Mouse (Mus musculus) gastrocnemius, postnatal 4 days (tissue): ENCODE data around the gene Smim27. TPM values are rescaled to one million over a fixed set of nuclear protein-coding genes. Genes with fewer than 3 reads are reported as not detected.
"Not testable (repeated sequence)": the region's sequence is repeated elsewhere in the genome, so short reads cannot be mapped to it uniquely, and the experiment has no call there.

ENCODE experiments used
- DNase-seq, 2 experiments: peaks; one replicate each; pipeline ENCODE4 v3.0.0; 2021 to 2022; ENCODE audit warnings: low spot score in 2 of 2, mixed read lengths in 2 of 2
- total RNA-seq, 2 experiments: library from RNA; stranded (reverse); gene quantifications; 2 replicates each; pipeline ENCODE4 v1.2.3; 2021

The Smim27 gene
- total RNA-seq, 2 experiments from 2014 or later = 32.9 to 44.3 TPM

DNA sequence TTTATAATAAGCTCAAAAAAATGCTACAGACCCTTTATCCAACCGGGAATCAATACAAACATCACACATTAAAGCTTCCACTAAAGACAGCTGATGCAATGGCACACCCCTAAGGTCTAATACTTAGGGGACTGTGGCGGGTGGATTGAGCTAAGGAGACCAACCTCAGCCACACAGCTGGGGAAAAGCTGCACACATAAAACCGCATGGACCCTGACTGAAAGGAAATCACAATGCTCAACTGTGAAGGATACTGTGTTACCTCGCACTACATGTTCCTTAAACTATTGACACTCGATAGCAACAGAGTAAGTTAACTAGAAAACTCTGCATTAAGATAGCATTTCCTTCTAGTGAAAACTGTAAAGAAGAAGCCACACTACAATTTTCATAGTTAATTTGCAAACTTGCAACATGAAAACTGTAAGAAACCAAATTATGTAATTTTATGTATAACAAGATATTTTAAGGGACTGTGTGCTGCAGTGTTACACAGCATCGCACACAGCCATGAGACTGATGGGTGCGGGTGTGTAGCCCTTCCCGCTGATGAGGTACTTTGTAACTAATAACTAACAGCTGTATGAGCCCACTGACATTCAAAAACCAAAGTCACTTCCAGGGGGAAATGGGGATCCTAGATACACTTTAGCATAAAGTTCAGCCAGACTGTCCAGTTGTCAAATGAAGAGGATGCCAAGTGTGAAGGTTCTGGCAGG lies 14.8 kb upstream of the Smim27 start:
- DNase-seq = no peak

- no peak for DNase-seq
Measured at GRCm38 (mm10) chr4:40264321-40264720, 5.1 kb upstream of the Smim27 start.

DNA sequence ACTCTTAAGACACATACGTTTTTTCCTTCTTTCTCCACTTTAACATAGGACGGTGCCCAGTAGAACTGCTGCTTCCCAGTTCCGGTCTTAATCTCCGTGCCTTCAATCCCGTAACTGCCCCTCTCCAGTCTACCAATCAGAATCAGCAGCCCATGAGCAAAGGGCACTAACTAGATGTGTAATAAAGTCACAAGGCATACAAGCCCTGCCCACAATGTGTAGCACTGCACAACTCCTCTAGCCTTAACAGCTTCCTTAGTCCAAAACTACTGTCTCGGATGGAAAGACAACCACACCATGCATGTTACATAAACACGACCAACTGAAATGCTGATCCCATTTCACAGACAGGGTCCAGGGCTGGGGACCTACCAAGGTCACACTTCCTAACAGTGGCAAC lies 1.7 kb upstream of the Smim27 start:
- no peak for DNase-seq

DNA sequence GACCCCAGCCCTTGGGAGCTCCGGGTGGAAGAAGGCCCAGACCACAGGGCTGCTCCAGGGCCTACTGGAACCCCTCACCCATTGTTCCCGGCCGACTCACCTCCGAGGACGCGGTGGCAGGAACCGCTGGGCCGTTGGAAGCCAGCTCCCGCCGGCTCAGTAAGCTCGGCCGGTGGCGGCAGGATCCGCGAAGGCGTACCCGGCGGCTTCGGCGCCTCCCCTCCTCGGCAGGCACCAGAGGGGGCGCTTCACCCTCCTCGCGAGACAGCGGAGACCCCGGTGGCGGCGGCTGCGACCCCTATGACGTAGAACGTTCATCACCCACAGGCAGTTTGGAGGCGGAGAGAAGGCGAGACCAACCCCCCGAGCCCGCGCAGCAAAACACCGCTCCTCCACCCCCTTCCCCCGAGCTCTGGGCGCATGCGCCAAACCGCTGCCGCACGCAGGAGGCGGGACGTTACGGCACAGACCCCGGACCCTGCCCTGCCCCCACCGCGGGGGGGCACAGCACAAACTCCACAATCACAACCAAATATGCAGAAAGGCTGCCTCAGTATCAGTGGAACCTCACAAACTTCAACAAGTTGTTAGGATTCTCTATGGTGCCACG lies 1.1 kb upstream of the Smim27 start:
- peak; percentile 86 to 93 for DNase-seq

GRCm38 (mm10) chr4:40268835-40269234 lies 544 bp upstream of the Smim27 start:
- DNase-seq = no peak

DNA sequence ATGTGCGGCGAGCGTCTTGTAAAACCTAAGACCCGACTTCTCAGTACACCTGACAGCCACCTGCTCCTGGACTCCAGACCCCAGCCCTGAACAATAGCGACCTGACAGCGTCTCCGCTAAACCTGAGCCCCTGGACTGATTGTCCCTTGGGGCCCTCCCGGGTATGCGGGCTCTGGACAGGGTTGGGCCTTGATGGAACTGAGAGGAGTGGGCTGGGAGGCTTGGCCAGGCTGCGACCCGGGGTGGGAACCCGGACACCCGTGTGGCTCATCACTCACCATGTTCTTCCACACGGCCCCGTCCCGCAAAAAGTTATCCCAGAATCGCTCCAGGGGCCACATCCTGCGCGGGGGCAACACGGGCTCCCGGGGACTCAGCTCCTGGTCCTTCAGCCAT lies 9.5 kb downstream of the Smim27 start:
- no peak for DNase-seq

DNA sequence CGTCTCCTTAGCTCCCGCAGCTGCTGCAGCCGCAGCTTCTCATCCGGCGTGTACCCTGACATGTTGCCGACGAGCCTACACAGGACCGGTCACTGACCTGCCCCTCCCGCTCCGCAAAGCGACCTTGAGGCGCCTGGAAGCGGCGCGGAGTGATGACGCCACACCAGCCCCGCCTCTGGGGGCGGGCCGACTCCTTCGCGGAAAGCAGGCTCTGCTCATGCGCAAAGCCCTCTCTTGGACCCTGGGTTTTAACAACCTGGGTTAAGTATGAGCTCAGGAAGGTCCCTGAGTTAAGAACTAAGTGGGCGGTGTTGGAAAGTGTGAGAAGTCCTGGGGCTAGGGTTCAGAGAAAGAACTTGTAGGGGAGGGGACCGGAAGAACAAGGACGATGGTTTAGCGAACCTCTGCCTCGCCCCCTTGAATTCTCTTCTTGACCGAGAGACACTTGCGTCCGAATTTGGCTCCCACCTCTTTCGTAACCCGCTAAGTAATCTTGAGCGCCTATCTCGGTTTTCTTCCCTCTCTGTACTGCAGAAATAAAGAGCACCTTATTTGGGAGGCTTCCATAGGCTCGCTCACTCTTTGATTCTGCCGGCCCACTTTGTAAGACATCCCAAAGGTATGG lies 10.0 kb downstream of the Smim27 start, which contains the start of gene Ndufb6:
Gene Ndufb6, minus strand, starts transcription at position 146 of the 625 bp plus-strand sequence.
- peak; percentile 96 to 97 for DNase-seq

GRCm38 (mm10) chr4:40285582-40285981 lies 16.2 kb downstream of the Smim27 start:
- peak in 1 of 2 experiments; percentile 56 for DNase-seq

GRCm38 (mm10) chr4:40287415-40287814 lies 18.0 kb downstream of the Smim27 start:
- no peak for DNase-seq

- no peak for DNase-seq
Measured at GRCm38 (mm10) chr4:40289046-40289445, 19.7 kb downstream of the Smim27 start.

- DNase-seq = not testable (repeated sequence)
Measured at GRCm38 (mm10) chr4:40291511-40291910, 22.1 kb downstream of the Smim27 start.

GRCm38 (mm10) chr4:40299169-40299568 lies 29.8 kb downstream of the Smim27 start:
- no peak for DNase-seq

DNA sequence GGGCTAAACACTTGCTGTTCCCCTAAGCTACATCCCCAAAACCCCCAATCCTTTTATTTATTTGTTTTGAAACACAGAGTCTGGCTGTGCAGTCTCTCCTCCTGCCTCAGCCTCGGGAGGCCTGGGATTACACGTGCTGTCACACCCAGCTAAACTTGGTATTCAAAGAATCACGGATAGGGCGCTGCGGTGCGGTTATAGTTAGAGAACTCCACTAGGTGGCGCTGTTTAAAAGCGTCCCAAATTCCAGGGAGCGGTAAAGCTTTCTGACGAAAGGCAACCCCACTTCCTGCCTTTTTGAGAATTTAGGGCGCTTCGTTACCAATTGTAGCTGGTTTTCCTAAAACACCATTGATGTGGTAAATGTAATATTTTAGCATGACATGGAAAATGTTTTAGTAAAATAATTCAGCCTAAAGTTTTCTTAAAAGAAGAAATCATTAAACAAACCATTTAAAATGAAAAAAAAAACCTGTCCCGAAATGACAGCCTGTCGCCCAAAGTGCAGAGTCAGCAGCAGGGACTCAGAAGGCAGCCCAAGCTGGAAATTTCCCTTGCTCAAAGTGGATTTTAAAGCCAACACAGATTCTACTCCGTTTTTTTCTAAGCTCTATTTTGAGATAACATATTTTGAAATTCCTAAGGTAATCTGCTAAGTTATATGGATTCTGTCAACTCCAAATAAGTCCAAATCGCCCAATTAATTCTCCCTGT lies 31.9 kb downstream of the Smim27 start:
- DNase-seq = peak; percentile 46 to 52

GRCm38 (mm10) chr4:40302445-40303125 lies 33.2 kb downstream of the Smim27 start:
- no peak for DNase-seq

GRCm38 (mm10) chr4:40309682-40310081 lies 40.3 kb downstream of the Smim27 start:
- DNase-seq = no peak

- no peak for DNase-seq
Measured at GRCm38 (mm10) chr4:40310796-40311383, 41.5 kb downstream of the Smim27 start.

DNA sequence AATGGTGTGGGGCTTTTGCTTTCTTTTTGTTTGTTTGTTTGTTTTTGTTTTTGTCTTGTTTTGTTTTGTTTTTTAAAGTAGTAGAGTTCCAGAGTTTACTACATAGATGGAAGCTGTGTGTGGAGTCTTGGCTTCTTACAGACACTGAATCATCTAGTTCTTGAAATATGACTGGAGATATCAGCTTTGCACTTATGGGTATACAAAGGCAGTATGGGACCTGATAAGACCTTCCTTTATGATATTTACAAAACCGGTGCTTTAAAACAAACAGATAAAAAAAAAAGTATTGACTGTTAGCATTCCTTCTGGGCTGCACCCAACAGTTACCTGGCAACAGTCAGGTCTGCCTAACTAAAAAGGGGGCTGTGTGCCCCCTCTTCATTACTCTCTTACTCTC lies 42.8 kb downstream of the Smim27 start:
- no peak for DNase-seq

- DNase-seq = no peak
Measured at GRCm38 (mm10) chr4:40313026-40313425, 43.6 kb downstream of the Smim27 start.

DNA sequence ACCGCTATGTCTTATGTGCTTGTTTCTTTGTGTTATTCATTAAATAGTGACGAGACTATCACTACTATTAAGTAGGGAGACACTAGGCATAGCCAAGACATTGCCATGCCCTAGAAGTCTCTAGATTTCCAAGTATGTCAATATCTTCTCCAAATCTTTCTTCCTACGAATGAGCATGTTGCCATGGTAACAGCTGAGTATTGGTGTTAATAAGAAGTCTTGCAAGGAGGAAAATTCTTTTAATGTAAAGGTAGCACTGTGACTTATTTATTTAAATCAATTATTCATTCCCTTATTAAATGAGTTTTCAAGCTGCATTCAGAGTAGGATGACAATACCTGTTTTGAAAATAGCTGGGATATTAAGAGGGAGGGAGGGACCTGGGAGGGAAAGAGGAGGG lies 48.0 kb downstream of the Smim27 start:
- DNase-seq = no peak
